Mouse (Mus musculus) forelimb bud, embryonic 11.5 days (tissue): ENCODE measurements around the gene Crtam.

Experiments
- DNase-seq: peaks from one replicate; pipeline ENCODE4 v3.0.0-alpha.2; 2012; ENCODE audit warnings: low read depth, low spot score

The Crtam gene

GRCm38 (mm10) chr9:41004415-41004814, at the start of gene Crtam:
Gene Crtam (minus strand): TSS chr9:41004628.
- DNase-seq, result no peak

GRCm38 (mm10) chr9:41054166-41054565, 49.7 kb upstream of the Crtam start:
- DNase-seq, result no peak

DNA sequence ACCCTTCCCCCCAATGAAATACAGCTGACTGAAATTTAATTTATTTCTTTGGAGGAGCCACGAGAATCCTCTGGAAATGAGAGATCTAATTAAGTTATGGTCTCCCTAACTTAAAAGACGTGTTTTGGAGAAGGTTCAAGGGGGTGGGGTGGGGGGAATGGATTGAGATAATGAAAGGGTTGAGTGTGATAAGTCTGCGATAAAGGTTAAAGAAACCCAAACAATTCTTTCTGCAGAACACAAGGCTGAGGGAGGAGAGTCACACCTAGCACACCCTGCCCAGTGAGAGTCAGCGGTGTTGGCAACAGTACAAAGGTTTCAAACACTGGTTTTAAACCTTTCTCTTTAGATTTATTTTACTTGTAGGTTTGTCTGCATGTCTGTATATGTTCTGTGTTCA, 49.0 kb upstream of the Crtam start:
- no peak for DNase-seq

- DNase-seq, result no peak
These were observed 46.9 kb upstream of the Crtam start for GRCm38 (mm10) chr9:41051080-41051932.

DNA sequence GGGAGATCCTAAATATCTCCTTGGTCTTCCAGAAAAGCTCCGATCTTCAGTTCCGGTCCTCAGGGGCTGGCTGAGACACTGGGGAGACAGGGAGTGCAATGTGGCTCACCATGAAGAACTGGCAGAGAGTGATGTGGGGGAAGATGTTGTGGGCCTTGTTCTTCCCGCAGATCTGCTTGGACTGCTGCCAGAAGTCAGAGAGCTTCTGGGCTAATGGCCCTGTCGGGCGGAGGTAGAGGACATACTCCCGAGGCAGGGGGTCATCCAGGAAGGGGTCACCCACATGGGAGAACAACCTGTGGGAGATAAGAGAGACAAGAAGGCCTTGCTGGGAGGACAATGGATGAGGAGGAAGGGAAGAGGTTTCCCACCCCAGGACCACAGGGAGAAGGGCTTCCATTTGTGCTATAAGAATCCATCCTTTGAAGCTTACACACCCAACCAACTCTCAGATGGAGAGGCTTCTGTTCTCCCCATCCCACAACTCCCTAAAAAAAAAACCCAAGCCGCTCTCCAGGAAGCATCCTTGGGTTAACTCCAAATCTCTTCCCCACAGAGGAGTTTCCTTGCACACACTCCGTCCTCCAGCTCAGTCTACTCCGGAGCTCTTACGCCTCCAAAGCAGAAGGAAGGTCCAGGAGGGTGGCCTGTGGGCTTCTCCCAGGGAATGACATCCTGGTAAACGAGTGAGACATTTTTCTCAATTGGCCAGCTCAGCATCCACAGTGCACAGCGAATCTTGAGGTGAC, 46.1 kb upstream of the Crtam start:
- no peak for DNase-seq

DNA sequence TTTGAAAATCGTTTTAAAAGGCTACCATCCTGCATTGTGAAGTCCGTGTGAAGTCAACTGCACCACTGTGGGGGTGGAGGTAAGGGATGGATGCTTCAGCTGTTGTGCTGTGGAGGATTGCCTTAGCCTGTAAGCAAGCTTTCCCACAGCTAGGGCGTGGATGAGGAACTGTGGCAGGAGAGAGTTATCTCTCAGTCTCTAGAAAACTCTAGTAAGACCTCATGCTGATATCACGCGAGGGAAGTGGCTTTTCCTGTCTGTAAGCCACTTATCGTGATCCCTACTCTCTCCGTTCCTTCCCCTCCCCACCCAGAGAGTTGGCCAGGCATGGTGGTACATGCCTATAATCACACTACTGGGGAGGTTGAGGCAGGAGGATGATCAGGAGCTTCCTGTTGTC, 44.9 kb upstream of the Crtam start:
- no peak for DNase-seq

DNA sequence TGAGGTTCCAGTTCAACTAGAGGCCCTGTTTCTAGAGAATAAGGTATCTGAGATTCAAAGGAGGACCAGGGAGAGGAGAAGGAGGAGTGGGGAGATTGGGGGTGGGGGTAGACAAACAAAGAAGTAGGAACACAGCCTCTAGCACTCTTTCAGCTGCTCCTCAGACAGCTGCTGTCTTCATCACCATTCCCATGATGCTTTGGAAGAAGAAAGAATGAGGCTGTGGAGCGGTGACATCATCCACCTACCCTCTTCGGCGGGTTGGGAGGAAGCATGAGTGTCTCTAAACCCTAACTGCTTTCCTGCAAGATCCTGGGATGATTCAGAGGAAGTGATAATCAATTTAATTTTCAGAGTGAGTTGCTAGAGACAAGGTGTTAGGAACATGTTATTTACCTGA, 44.4 kb upstream of the Crtam start:
- no peak for DNase-seq

- no peak for DNase-seq
These were observed 43.8 kb upstream of the Crtam start for GRCm38 (mm10) chr9:41048216-41048615.

DNA sequence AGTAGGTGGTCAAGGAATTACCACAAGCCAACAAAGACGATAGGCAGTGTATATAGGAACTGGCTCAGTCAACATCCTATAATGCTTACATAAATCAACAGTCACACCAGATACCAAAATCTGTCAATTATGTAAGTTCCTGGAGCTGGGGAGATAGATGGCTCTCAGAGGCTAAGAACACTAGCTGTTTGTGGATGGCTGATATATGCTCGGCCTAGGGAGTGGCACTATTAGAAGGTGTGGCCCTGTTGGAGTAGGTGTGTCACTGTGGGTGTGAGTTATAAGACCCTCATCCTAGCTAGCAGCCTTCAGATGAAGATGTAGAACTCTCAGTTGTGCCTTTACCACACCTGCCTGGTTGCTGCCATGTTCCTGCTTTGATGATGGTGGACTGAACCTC, 43.2 kb upstream of the Crtam start:
- DNase-seq, result no peak

GRCm38 (mm10) chr9:41044626-41045025, 40.2 kb upstream of the Crtam start:
- peak; percentile 82 for DNase-seq

GRCm38 (mm10) chr9:41043641-41044040, 39.2 kb upstream of the Crtam start:
- no peak for DNase-seq

- DNase-seq, result no peak
These were observed 37.0 kb upstream of the Crtam start for GRCm38 (mm10) chr9:41041404-41041803.

DNA sequence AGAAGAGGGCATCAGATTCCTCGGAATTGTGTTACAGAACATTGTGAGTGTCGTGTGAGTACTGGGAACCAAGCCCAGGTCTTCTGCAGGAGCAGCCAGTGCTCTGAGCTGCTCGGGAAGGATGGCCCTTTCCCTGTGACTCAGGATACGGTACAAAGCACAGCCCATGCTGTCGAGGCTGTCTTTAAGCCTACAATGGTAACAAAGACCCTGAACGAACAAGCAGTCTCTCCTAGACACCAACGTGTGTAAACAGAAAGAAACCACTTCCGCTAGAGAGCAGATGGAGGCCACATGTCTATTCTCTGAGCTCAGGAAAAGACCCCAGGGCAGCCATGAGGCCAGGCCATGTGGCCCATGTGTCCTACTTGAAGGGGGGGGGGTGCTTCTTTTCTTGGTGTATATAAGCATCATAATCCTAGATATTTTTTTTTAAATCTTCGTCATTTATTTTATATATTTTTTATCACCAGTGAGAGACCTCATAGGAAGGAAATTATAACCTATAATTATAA, 33.8 kb upstream of the Crtam start:
- DNase-seq, result peak; percentile 44

DNA sequence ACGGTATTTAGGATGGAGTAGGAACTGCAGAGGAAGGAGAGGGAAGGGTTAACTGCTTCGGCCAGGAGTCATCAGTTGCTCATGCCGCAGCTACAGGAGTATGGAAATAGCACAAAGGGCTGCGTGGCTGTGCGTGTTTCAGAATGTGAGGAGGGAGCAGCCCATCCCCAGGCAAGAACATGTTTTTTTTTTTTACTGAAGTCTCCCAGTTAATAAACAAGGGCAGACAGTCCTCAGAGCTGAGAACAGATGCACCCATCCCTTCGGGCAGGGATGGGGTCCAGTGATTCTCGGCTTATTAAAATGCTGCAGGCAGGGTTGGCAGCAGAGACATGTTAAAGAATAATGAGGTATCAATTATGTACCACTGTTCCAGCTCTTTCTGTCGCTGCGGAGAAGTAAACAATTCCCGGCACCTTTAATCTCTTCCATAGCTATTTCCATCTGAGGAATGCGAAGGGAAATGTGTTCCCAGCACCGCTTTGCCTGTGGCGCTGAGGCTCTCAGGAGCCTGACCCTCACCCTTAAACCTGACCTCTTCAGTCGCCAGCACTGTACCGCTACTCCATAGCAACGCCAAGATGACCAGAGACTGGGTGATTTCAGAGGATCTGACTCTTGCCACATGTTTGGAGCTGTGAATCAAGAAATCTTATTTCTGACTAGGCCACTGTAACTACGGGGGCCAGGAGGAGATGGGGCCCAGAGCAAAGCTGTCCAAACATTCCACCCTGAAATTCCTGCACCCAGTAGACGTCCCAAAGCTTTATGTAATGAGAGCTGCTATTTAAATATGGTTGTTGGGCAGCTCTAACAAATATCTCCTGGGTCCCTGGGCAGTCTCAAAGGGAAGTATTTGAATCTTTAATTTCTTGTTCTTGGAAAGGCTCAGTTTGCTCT, 27.4 kb upstream of the Crtam start:
- DNase-seq, result peak; percentile 28

DNA sequence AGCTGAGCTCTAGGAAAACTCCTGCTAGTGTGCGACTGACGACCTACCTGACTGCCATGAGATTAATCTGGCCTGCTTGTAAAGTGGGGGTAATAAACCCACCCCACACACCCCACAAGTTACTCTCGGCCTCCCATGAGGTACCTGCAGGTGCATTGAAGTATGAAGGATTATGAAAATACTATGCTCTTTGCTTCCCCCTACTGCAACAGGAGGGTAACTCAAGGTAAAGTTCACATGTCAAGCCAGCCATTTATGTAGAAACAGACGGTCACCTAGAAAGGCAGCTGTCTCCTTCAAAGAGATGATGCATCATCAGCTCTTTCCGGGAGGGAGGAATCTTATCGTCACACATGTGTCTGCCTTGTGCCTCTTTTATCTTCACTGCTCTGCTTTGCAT, 25.4 kb upstream of the Crtam start:
- DNase-seq, result no peak

DNA sequence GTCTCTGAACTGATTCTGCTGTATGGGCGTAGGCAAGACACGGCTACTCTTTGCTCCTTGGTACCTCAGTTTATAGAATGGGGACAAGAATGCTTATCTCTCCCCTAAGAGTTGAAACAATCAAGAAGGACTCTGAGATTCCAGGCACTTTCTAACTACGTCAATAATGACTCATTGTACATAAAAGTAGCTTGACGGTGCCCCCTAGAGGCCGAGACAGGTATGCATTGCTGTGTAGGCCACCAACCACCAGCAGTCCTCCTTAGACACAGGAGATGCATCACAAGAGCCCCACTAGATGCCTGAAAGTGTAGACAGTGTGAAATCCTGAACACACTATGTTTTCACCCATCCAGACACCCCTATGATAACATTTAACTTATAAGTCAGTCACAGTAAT, 24.0 kb upstream of the Crtam start:
- DNase-seq, result peak; percentile 42

GRCm38 (mm10) chr9:41021690-41022089, 17.3 kb upstream of the Crtam start:
- no peak for DNase-seq

- DNase-seq, result no peak
These were observed 16.1 kb upstream of the Crtam start for GRCm38 (mm10) chr9:41020486-41020885.

GRCm38 (mm10) chr9:41014512-41014911, 10.1 kb upstream of the Crtam start:
- DNase-seq, result no peak

GRCm38 (mm10) chr9:41012456-41012855, 8.0 kb upstream of the Crtam start:
- DNase-seq, result no peak

- no peak for DNase-seq
These were observed 7.3 kb upstream of the Crtam start for GRCm38 (mm10) chr9:41011512-41012436.
